Mouse (Mus musculus) cerebellum, postnatal 4 days (tissue): ENCODE measurements at regions not wholly inside any gene's neighbourhood (a gene's known extent, or its start where the extent isn't known, plus 50 kb on each side); places are given as distances from the start of the nearest gene placed in this dataset.

Experiments used
- DNase-seq, 2 experiments: peaks; one replicate each; pipeline ENCODE4 v3.0.0; 2022; ENCODE audit warnings: low spot score in 2 of 2, mixed read lengths in 1 of 2

- DNase-seq = peak; percentile 50 to 86
Observed at GRCm38 (mm10) chr13:46350075-46350747, 68.0 kb upstream of the Rbm24 start.

DNA sequence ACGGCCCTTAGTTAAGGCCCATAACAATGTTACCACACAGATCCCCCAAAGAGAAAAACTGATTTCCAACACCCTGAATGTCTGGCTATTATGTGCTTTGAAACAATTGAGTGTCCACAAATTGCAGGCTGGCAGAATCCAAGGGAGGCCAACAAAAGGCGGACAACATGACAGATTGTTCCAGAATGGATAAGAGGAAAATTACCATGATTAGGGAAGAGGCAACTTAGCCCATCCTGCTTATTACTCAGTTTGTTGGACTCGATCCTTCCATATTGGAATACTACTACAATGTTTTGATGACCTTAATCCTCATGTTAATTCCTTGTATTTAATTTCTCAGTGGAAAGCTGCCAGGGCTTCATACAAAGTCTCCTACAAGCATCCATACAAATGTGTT is 62.9 kb upstream of the Rbm24 start:
- DNase-seq = no peak

DNA sequence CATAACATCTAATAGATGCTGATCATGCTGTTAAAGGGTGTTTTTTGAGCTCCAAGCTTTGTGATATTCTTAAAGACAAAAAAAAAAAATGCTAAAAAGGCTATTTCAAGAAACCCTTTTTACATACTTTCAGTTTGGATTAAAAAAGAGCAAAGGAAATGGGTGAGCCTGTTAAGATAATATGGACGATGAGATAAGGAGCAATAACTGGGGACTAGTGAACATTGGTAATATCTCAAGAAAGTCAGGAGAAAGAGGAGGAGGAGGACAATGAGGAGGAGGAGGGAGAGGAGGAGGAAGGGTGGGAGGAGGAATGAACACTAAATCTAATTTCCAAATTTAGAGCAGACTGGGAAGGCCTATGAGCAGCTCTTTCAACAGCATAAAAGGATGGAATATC is 62.3 kb upstream of the Rbm24 start:
- DNase-seq = no peak

DNA sequence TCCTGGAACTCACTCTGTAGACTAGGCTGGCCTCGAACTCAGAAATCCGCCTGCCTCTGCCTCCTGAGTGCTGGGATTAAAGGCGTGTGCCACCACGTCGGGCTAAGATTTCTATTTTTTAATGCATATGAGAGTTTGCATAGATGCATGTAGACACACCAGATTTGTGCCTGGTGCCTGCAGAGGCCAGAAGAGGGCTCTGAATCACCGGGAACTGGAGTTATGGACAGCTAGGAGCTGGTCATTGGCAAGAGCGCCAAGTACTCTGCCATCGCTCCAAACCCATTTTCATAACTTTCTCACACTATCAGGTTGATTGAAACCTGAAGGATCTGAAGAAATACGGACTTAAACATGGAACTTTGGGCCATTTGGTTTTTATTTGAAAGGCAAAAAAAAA is 61.2 kb upstream of the Rbm24 start:
- DNase-seq = no peak

- DNase-seq = no peak
Observed at GRCm38 (mm10) chr13:46360495-46361120, 57.6 kb upstream of the Rbm24 start.

DNA sequence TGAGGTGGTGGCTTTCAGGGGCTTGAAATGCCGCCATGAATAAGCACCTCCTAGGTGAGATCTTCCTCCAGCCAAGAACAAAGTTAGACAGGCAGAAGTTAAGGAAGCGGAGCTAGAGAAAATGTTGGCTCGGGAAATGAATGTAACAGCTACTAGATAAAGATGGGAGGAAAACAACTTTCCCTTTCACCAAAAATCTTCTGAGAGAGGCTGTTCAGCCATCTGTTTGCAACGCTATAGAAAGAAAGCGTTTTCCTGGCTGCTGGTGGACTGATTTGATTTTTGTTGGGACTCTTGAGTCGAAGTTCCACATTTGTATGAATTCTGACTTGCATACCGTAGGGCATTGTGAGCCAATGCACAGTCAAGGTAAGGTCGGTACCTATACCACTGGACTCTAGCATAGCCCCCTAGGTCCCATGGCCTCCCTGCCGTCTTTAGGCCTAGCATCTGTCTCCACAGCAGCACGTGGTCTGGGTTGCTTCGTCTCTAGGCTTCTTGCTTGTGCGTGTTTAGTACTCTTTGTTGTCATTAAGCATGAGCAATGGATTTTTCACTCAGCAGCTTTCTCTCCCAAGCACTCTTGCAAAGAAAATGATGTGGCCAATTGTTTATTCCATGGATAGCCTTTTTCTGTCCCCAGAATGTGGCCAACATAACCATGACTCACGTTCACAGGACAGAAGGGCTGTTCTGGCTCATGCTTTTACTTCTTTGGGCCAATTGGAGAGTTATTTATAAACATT is 54.6 kb upstream of the Rbm24 start:
- DNase-seq = no peak

DNA sequence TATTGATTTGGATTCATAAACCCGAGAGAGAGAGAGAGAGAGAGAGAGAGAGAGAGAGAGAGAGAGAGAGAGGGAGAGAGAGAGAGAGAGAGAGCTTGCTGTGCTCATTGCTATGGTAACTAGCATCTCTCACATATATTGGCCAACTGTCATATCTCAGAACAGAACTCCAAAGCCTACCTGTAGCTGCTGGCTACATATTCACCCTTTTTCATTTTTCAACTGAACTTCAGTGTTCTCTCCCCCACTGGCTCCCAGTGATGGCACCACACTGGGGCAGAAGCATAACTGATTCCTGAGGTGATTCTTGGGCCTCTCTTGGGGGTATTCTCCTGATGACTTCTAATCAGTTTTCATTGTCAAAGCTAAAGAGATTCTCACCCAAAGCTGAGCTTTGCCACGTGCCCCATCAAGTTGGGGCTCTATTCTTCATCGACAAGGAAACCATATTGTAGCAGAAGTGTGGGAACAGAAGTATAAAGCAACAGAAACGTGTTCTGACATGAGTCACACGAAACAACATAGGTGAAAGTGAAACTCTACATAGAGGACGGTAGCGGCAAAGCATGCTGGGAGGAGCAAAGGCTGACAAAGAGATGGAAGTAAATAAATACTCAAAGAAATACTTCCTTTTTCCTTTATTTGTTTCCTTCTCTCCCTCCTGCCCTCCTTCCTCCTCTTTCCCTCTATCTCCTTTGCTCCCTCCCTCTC is 53.9 kb upstream of the Rbm24 start:
- DNase-seq = no peak

DNA sequence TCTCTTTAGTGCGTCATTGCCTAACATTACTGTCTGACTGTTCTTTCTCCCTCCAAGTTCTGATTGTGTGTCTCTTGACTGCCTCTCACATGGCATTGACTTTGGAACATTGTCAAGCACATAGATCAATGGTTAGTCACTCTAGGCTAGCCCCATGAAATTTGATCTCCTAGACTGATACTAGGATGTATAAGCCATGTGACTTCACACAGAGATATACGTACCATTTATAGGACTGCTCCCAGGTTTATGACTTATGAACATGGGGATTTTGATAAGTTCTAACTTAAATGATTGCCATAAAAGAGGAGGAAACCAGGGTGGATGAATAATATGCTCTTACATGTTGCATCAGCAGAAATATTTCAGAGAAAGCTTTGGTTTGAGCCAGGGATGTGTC is 52.9 kb upstream of the Rbm24 start:
- no peak for DNase-seq
